Mouse (Mus musculus) liver, postnatal 0 days (tissue): Measurements from ENCODE around the gene Stac.

Experiments
- CTCF ChIP-seq: sonication (generic); IDR thresholded peaks from 2 replicates; pipeline ENCODE4 v1.5.1; 2016; ENCODE audit warnings: antibody characterized with exemption, low read depth
- EP300 ChIP-seq: IDR thresholded peaks from 2 replicates; pipeline ENCODE4 v1.6.1; 2016; ENCODE audit warnings: antibody characterized with exemption, low read depth, mild to moderate bottlenecking

- TF ChIP-seq CTCF (peak; percentile 41), EP300 (no peak)
Measured at GRCm38 (mm10) chr9:111571619-111572018, 118.5 kb downstream of the Stac start.
